Mouse (Mus musculus): ENCODE data around the gene Olfr1061. TPM values are rescaled to one million over a fixed set of nuclear protein-coding genes. Genes with fewer than 3 reads are reported as not detected.

Olfr1061 gene
- not detected for polyA plus RNA-seq (2014; fragmentation: Illumina TruSeq; extraction: RNeasy Lipid Tissue Mini Kit (QIAGEN cat#74804))

GRCm38 (mm10) chr2:86413950-86414349, at the start of gene Olfr1061:
Gene Olfr1061 (minus strand): TSS chr2:86414050.

DNA sequence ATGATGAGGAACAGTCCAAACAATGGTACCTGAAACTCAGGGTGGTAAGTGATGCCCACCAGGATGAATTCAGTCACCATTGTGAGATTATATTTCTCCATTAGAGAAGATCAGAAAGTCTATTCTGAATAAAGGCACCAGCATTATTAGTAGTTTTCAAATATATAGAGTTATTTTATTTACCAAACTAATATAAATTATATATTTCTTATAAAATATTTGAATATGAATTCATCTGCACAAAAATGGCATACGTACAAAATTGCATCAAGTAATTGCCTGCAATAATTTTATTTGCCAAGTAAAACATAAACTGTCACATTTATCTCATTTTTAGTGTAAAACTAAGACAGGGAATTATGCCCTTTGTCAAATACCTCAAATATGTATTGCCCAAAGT, 42.3 kb upstream of the Olfr1061 start, which contains the start of gene Olfr1066:
Olfr1066 (minus strand) TSS at position 101 of the 400 bp plus-strand sequence.

DNA sequence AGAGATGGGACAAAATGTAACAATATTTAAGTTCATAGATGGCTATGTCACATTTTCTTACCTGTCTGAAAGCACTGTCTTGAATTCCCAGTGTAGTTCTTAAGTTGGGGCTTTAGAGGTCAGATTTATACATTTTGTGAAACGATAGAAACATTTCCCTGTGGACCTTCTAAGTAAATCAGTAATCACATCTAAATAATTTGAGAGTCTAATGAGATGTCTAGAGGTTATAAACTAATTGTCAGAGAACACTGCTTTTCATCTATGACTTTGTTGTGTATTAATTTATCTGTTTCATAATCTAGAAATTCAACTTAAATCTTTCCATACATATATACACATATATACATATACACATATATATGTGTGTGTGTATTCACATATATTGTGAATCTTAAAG, 36.6 kb upstream of the Olfr1061 start, which contains the start of gene Olfr1065:
Olfr1065 (minus strand) TSS at position 101 of the 400 bp plus-strand sequence.

GRCm38 (mm10) chr2:86426649-86427048, 12.8 kb upstream of the Olfr1061 start, which contains the start of gene Olfr1062:
Gene Olfr1062 (minus strand): TSS chr2:86426749.

DNA sequence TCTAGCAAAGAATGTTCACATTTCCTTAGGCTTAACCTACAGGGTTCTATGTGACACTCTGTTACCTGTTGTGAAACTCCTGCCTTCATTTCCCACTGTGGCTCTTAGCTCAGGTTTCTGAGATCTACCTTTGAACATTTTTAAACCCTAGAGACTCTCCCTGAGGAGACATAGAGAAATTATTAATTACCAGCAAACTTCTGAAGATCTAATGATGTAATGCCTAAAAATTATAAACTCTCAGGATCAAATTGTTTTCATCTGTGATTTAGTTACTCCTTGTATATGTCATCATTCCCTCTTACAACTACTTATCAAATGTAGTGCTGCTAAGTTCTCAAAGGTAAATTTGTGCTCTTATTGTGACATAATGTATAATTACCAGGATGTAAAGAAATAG, 25.4 kb downstream of the Olfr1061 start, which contains the start of gene Olfr1058:
Olfr1058 (minus strand) TSS at position 101 of the 400 bp plus-strand sequence.

DNA sequence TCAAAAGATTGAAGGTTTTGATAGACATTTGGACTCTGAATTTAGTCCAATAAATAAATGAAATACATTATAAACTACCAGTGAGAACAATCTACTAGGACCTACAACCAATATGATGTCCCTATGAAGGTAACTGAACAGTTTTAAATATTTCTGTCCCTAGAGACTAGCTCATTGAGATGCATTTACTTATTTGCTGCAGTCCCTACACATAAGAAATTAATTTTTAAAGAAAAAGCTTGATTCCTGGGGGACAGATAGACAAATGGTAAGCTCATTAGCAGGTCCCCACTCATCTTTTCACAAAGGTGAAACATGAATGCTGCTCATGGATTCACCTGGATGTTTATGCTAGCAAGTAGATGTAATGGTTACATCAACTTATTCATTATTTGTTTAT, 35.6 kb downstream of the Olfr1061 start, which contains the start of gene Olfr1057:
Olfr1057 (minus strand) TSS at position 101 of the 400 bp plus-strand sequence.

Other genes with a start within 250 kb of the Olfr1061 start
- gene Olfr1043, start 246.5 kb downstream of the Olfr1061 start, polyA plus RNA-seq (2014; fragmentation: Illumina TruSeq; extraction: RNeasy Lipid Tissue Mini Kit (QIAGEN cat#74804)), result not detected
- gene Olfr1044, start 236.2 kb downstream of the Olfr1061 start, polyA plus RNA-seq (2014; fragmentation: Illumina TruSeq; extraction: RNeasy Lipid Tissue Mini Kit (QIAGEN cat#74804)), result not detected
- gene Olfr52, start 228.4 kb downstream of the Olfr1061 start, polyA plus RNA-seq (2014; fragmentation: Illumina TruSeq; extraction: RNeasy Lipid Tissue Mini Kit (QIAGEN cat#74804)), result not detected
- not detected for gene Olfr1045, start 211.0 kb downstream of the Olfr1061 start, polyA plus RNA-seq (2014; fragmentation: Illumina TruSeq; extraction: RNeasy Lipid Tissue Mini Kit (QIAGEN cat#74804))
- gene Olfr1046, start 194.7 kb downstream of the Olfr1061 start, polyA plus RNA-seq (2014; fragmentation: Illumina TruSeq; extraction: RNeasy Lipid Tissue Mini Kit (QIAGEN cat#74804)), result not detected
- gene Olfr1047, start 182.6 kb downstream of the Olfr1061 start, polyA plus RNA-seq (2014; fragmentation: Illumina TruSeq; extraction: RNeasy Lipid Tissue Mini Kit (QIAGEN cat#74804)), result not detected
- gene Olfr1048, start 173.8 kb downstream of the Olfr1061 start, polyA plus RNA-seq (2014; fragmentation: Illumina TruSeq; extraction: RNeasy Lipid Tissue Mini Kit (QIAGEN cat#74804)), result not detected
- gene Olfr1049, start 155.7 kb downstream of the Olfr1061 start, polyA plus RNA-seq (2014; fragmentation: Illumina TruSeq; extraction: RNeasy Lipid Tissue Mini Kit (QIAGEN cat#74804)), result not detected
- not detected for gene Olfr1051, start 135.0 kb downstream of the Olfr1061 start, polyA plus RNA-seq (2014; fragmentation: Illumina TruSeq; extraction: RNeasy Lipid Tissue Mini Kit (QIAGEN cat#74804))
- not detected for gene Olfr1052, start 121.6 kb downstream of the Olfr1061 start, polyA plus RNA-seq (2014; fragmentation: Illumina TruSeq; extraction: RNeasy Lipid Tissue Mini Kit (QIAGEN cat#74804))
- gene Olfr1053, start 98.8 kb downstream of the Olfr1061 start, polyA plus RNA-seq (2014; fragmentation: Illumina TruSeq; extraction: RNeasy Lipid Tissue Mini Kit (QIAGEN cat#74804)), result not detected
- gene Olfr1054, start 78.6 kb downstream of the Olfr1061 start, polyA plus RNA-seq (2014; fragmentation: Illumina TruSeq; extraction: RNeasy Lipid Tissue Mini Kit (QIAGEN cat#74804)), result not detected
- not detected for gene Olfr1055, start 63.8 kb downstream of the Olfr1061 start, polyA plus RNA-seq (2014; fragmentation: Illumina TruSeq; extraction: RNeasy Lipid Tissue Mini Kit (QIAGEN cat#74804))
- not detected for gene Olfr1056, start 51.6 kb downstream of the Olfr1061 start, polyA plus RNA-seq (2014; fragmentation: Illumina TruSeq; extraction: RNeasy Lipid Tissue Mini Kit (QIAGEN cat#74804))
- gene Olfr1057, start 35.7 kb downstream of the Olfr1061 start, polyA plus RNA-seq (2014; fragmentation: Illumina TruSeq; extraction: RNeasy Lipid Tissue Mini Kit (QIAGEN cat#74804)), result not detected
- not detected for gene Olfr1058, start 25.5 kb downstream of the Olfr1061 start, polyA plus RNA-seq (2014; fragmentation: Illumina TruSeq; extraction: RNeasy Lipid Tissue Mini Kit (QIAGEN cat#74804))
- gene Olfr1062, start 12.7 kb upstream of the Olfr1061 start, polyA plus RNA-seq (2014; fragmentation: Illumina TruSeq; extraction: RNeasy Lipid Tissue Mini Kit (QIAGEN cat#74804)), result not detected
- gene Olfr1065, start 36.5 kb upstream of the Olfr1061 start, polyA plus RNA-seq (2014; fragmentation: Illumina TruSeq; extraction: RNeasy Lipid Tissue Mini Kit (QIAGEN cat#74804)), result not detected
- not detected for gene Olfr1066, start 42.2 kb upstream of the Olfr1061 start, polyA plus RNA-seq (2014; fragmentation: Illumina TruSeq; extraction: RNeasy Lipid Tissue Mini Kit (QIAGEN cat#74804))
- not detected for gene Olfr228, start 73.3 kb upstream of the Olfr1061 start, polyA plus RNA-seq (2014; fragmentation: Illumina TruSeq; extraction: RNeasy Lipid Tissue Mini Kit (QIAGEN cat#74804))
- not detected for gene Olfr1076, start 94.4 kb upstream of the Olfr1061 start, polyA plus RNA-seq (2014; fragmentation: Illumina TruSeq; extraction: RNeasy Lipid Tissue Mini Kit (QIAGEN cat#74804))
- not detected for gene Olfr1079, start 128.4 kb upstream of the Olfr1061 start, polyA plus RNA-seq (2014; fragmentation: Illumina TruSeq; extraction: RNeasy Lipid Tissue Mini Kit (QIAGEN cat#74804))
- not detected for gene Olfr1080, start 144.2 kb upstream of the Olfr1061 start, polyA plus RNA-seq (2014; fragmentation: Illumina TruSeq; extraction: RNeasy Lipid Tissue Mini Kit (QIAGEN cat#74804))
- gene Olfr1082, start 184.9 kb upstream of the Olfr1061 start, polyA plus RNA-seq (2014; fragmentation: Illumina TruSeq; extraction: RNeasy Lipid Tissue Mini Kit (QIAGEN cat#74804)), result not detected
- not detected for gene Olfr1084, start 225.7 kb upstream of the Olfr1061 start, polyA plus RNA-seq (2014; fragmentation: Illumina TruSeq; extraction: RNeasy Lipid Tissue Mini Kit (QIAGEN cat#74804))
- gene Olfr1085, start 248.0 kb upstream of the Olfr1061 start, polyA plus RNA-seq (2014; fragmentation: Illumina TruSeq; extraction: RNeasy Lipid Tissue Mini Kit (QIAGEN cat#74804)), result not detected

All from ovary, adult 10 weeks (tissue).